Mouse (Mus musculus): Measurements from ENCODE around the gene Tlr2.

GRCm38 (mm10) chr3:83799486-83799885 is 42.1 kb downstream of the Tlr2 start:
- TF ChIP-seq GATA1 (IDR thresholded peaks at IDR 0.05; ENCODE audit: low read length) (no peak), TAL1 (IDR thresholded peaks at IDR 0.05; ENCODE audit: low read length) (no peak)
